Mouse (Mus musculus) left cerebral cortex, adult 2 months (tissue): ENCODE data around the gene Asb16. TPM values are rescaled to one million over a fixed set of nuclear protein-coding genes. Genes with fewer than 3 reads are reported as not detected.

Source experiments
- DNase-seq, 2 experiments: peaks; one replicate each; pipeline ENCODE4 v3.0.0; 2021 to 2022; ENCODE audit warnings: low spot score in 2 of 2, mixed read lengths in 1 of 2; ENCODE audit errors: extremely low spot score in 1 of 2
- H3K27ac ChIP-seq: fragments of 200-600 bp; 2 replicates; pipeline ENCODE4 v1.8.1; 2022
- H3K4me3 ChIP-seq: fragments of 200-600 bp; 2 replicates; pipeline ENCODE4 v1.8.1; 2022
- CTCF ChIP-seq: fragments of 200-600 bp; IDR thresholded peaks from 2 replicates; pipeline ENCODE4 v1.8.1; 2022; ENCODE audit warnings: antibody characterized with exemption, mild to moderate bottlenecking, moderate library complexity
- intact Hi-C: fragments of 180-260 bp; cut with DNase I; formaldehyde crosslinking; loops from one replicate; pipeline ENCODE4 v1.15.1; 2025
- total RNA-seq, 2 experiments: library from RNA; stranded (reverse); gene quantifications; 2 replicates each; pipeline ENCODE4 v1.2.3; 2021

The Asb16 gene
- total RNA-seq, 2 experiments from 2014 or later: 1.2 to 1.4 TPM

- DNase-seq: no peak
- H3K4me3 ChIP-seq: peak overlapping the region; percentile 72
- intact Hi-C loops: no loop called here
- no peak overlapping the region for H3K27ac ChIP-seq
- TF ChIP-seq CTCF: no peak
These were observed 42.2 kb upstream of the Asb16 start for GRCm38 (mm10) chr11:102226067-102226978.

- peak overlapping the region; percentile 58; the same call in 1 of the 2 replicates for H3K27ac ChIP-seq
- DNase-seq: no peak
- H3K4me3 ChIP-seq: peak overlapping the region; percentile 72
- intact Hi-C loops: loop anchor here (2.0 kb wide), 1 partner anchor 39 kb away; the partner anchor contains the start of gene G6pc3
- no peak for TF ChIP-seq CTCF
These were observed 41.0 kb upstream of the Asb16 start for GRCm38 (mm10) chr11:102227270-102228190.

DNA sequence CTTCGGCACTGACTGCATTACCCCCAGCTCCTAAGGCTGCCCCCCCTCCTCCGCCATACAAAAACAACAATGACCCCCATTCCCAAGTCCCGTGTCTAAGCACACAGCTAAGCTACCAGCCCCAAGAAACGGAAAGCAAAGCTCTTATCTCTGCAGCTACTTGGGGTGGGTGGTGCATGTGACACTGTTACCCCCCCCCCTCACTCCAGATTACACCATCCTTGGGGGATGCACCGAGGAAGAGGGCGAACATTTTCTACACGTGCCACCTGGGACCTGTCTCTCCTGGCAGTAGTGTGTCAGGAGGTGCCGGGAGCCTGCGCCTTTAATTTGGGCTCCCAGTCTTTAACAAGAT lies 40.4 kb upstream of the Asb16 start:
- peak overlapping the region; percentile 72 for H3K4me3 ChIP-seq
- peak overlapping the region; percentile 63 for H3K27ac ChIP-seq
- no peak for DNase-seq
- TF ChIP-seq CTCF: no peak
- intact Hi-C loops: loop anchor here (2.0 kb wide), 1 partner anchor 39 kb away; the partner anchor contains the start of gene G6pc3

DNA sequence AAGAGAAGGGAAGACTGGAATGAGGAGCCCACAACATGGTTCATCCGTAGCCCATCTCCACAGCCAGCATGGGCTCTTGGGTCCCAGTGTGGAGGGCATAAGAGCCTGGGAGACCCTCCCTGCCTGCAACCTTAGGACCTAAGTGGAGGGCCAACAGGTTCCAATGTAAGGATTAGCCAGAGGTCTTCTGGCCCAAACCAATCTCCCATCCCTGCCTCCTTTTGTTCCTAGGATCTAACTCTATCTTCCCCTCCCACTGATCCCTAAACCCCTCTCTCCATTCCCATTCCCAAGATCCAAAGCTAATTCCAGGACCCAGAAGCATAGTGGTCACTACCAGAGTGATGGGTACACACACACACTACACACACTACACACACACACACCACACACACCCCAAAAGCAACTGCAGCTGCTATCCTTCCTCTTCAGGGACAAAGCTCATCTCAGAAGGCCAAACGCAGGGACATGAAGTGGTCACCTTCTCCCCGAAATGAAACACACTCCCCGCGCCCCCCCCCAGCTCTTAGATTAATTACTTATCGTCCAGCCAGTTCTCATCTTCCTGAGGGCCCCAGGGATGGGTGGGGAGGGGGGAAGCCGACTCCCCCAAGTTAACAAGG lies 39.8 kb upstream of the Asb16 start:
- Histone ChIP-seq H3K27ac (peak overlapping the region; percentile 94), H3K4me3 (peak overlapping the region; percentile 72)
- DNase-seq: no peak
- intact Hi-C loops: loop anchor here (1.0 to 2.0 kb wide), 2 partner anchors 10 to 40 kb away; partner anchors contain the start of gene G6pc3
- TF ChIP-seq CTCF: no peak

- no peak; the same call in 1 of the 2 replicates for TF ChIP-seq CTCF
- peak overlapping the region; percentile 72 for H3K4me3 ChIP-seq
- peak overlapping the region; percentile 94 for H3K27ac ChIP-seq
- intact Hi-C loops: loop anchor here (1.0 to 2.0 kb wide), 2 partner anchors 11 to 41 kb away; partner anchors contain the start of gene G6pc3
- DNase-seq: no peak
These were observed 39.1 kb upstream of the Asb16 start for GRCm38 (mm10) chr11:102229331-102229953.

DNA sequence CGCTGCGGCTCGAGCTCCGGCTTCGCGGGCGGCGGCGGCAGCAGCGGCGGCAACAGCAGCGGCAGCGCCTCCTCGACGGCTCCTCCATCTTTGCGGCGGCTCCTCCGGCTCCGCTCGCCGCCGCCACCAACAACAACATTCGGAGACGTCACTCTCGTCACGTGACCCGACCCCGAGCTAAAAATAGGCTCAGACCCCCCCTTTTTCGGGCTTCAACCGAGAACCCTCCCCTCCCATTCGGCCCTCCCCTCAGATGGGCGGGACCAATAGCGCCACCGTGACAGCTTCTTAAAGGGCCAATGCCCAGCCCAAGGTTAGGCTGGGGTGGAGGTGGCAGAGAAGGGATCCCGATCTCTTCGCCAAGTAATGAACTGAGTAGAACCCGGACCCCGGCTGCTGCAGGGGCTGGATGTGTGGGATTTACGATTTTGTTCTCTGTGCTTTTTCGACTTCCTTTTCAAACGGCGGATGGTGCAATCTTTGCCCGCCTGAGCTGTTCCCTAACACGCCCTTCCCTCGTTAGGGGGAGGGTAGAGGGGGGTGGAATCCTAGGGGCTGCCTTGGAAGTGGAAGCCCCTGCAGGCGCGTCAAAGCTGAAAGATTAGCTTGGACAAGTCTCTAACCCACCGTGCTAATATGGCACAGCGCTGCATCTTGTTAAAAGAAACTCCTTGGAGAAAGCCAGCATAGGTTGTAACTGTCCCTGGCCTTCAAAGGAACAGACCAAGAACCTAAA lies 38.4 kb upstream of the Asb16 start, which contains the start of gene Hdac5:
Hdac5 (minus strand) TSS at position 161 of the 736 bp plus-strand sequence.
- Histone ChIP-seq H3K4me3 (peak within 1 kb of the TSS; percentile 72), H3K27ac (peak within 1 kb of the TSS; percentile 94)
- no peak for TF ChIP-seq CTCF
- intact Hi-C loops: loop anchor here (1.0 kb wide), 1 partner anchor 18 kb away; the partner anchor contains the start of gene BC030867
- DNase-seq: peak; percentile 97

GRCm38 (mm10) chr11:102236022-102236421 lies 32.5 kb upstream of the Asb16 start:
- no peak for TF ChIP-seq CTCF
- no peak overlapping the region for H3K27ac ChIP-seq
- intact Hi-C loops: no loop called here
- DNase-seq: no peak
- no peak overlapping the region for H3K4me3 ChIP-seq

DNA sequence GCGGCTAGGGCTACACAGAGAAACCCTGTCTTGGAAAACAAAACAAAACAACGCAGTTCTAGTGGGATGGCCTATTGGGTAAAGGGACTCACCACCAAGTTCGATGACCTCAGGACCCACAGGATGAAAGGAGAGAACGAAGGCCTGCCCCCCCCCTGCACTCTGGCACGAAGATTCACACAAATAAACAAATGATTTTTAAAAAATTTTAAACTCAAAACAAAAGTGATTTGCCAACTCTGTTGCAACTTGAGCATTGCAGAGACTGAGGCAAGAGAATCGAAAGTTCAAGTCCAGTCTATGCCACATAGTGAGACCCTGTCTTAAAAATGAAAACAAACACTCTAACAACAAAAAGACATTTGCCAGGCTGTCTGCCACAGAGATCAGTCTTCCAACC lies 27.9 kb upstream of the Asb16 start:
- Histone ChIP-seq H3K4me3 (no peak overlapping the region), H3K27ac (no peak overlapping the region)
- intact Hi-C loops: no loop called here
- no peak for DNase-seq
- TF ChIP-seq CTCF: no peak

GRCm38 (mm10) chr11:102241246-102241645 lies 27.3 kb upstream of the Asb16 start:
- TF ChIP-seq CTCF: no peak
- intact Hi-C loops: no loop called here
- no peak overlapping the region for H3K27ac ChIP-seq
- no peak overlapping the region for H3K4me3 ChIP-seq
- no peak for DNase-seq

GRCm38 (mm10) chr11:102241874-102242273 lies 26.7 kb upstream of the Asb16 start:
- Histone ChIP-seq H3K4me3 (no peak overlapping the region), H3K27ac (no peak overlapping the region)
- no peak for DNase-seq
- TF ChIP-seq CTCF: peak; percentile 4
- intact Hi-C loops: no loop called here
